Mouse (Mus musculus) macrophage (primary cell): ENCODE results near the gene Dydc1. TPM values are rescaled to one million over a fixed set of nuclear protein-coding genes. Genes with fewer than 3 reads are reported as not detected.

Source experiments
- H3K27ac ChIP-seq: fragments of 350-480 bp; formaldehyde crosslinking; 2 replicates; pipeline ENCODE4 v1.9.0; 2021
- H3K36me3 ChIP-seq: fragments of 350-480 bp; formaldehyde crosslinking; 2 replicates; pipeline ENCODE4 v1.9.0; 2021; ENCODE audit errors: inconsistent target
- H3K4me3 ChIP-seq: fragments of 350-480 bp; formaldehyde crosslinking; 2 replicates; pipeline ENCODE4 v1.9.0; 2021; ENCODE audit errors: inconsistent target
- H3K79me2 ChIP-seq: fragments of 350-480 bp; formaldehyde crosslinking; 2 replicates; pipeline ENCODE4 v1.9.0; 2021; ENCODE audit errors: inconsistent target
- WGBS: methylation state at CpG from one replicate; pipeline ENCODE4 v1.1.7; 2026; ENCODE audit warnings: inconsistent platforms; ENCODE audit not compliant: missing documents; 5-methylcytosine and 5-hydroxymethylcytosine counted together
- polyA plus RNA-seq: library from polyadenylated mRNA; stranded (reverse); fragments of 250-400 nt; gene quantifications from 3 replicates; pipeline ENCODE4 v1.2.4, GENCODE M21; 2018; ENCODE audit warnings: inconsistent platforms

Dydc1 gene
- polyA plus RNA-seq, 1 experiment from 2014 or later, result not detected

DNA sequence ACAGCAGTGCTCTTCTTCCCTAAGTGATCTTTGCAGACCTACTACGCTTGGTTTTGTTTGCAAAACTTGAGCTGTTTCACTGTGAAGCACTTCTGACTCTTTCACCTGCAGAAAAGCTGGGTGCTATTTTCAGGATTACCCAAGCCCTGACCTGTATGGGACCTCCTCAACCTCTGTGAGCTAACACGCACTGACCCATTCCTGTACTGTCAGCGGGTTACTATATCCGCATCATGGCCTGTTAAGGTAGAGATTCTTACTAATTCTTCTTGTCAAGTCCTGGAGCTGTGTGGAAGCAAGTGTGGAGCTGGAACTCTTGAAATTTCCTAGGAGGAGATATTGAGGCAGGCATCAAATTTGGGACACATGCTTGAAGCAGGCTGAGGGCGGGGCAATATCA lies 52.0 kb downstream of the Dydc1 start:
- Histone ChIP-seq H3K27ac (no peak overlapping the region), H3K4me3 (no peak overlapping the region), H3K36me3 (no peaks in the 10 kb centered on the region), H3K79me2 (no peaks in the 10 kb centered on the region)
- 86% methylated on average over 5 of the region's 5 CpGs for WGBS

DNA sequence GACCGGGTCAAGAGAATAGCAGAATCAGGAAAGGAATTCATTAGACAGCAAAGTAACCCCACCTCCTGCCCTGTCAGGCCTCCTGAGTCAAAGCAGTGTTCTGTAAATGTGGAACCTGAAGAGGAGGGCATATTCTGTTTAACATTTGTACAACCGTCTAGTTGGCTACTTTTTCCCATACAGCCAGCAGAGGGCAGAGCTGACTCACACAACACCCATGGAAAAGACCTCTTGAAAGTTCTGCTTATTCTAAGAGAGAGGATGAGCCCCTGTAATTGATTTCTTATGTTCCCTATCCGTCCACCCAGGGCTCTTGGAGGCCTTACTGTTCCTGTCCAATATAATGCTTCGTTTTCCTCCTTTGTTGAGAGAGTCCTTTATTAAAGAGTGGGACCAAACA lies 55.3 kb downstream of the Dydc1 start:
- Histone ChIP-seq H3K27ac (no peak overlapping the region), H3K36me3 (no peaks in the 10 kb centered on the region), H3K4me3 (no peak overlapping the region), H3K79me2 (no peaks in the 10 kb centered on the region)
- WGBS, result 17% methylated on average over 4 of the region's 4 CpGs

DNA sequence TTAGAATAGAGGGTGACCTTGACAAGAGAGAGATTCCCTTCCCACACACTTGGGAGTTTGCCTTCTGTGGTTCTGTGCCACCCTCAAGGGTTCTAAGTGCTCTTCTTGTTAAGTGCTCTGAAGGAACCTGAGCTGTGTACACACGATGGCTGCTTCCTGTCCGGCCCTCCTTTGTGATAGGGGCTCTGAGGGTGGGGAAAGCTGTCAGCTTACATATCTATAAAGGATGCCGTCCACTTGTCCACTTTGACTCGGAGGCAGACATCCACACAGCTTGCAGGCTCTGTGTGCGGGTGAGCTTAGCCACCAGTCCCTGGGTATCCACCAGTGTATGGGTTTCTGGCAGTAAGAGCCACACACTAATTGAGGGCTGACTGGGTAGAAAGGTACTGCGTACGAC lies 58.8 kb downstream of the Dydc1 start, which contains the start of gene Sftpa1:
Gene Sftpa1, plus strand, starts transcription at position 243 of the 400 bp plus-strand sequence.
- H3K79me2 ChIP-seq, result no peaks in the 10 kb centered on the region
- H3K36me3 ChIP-seq, result no peaks in the 10 kb centered on the region
- 80% methylated on average over 7 of the region's 7 CpGs for whole genome bisulfite sequencing
- H3K27ac ChIP-seq, result no peak within 1 kb of the TSS
- no peak within 1 kb of the TSS for H3K4me3 ChIP-seq

GRCm38 (mm10) chr14:41137006-41137405 lies 64.3 kb downstream of the Dydc1 start:
- no peak overlapping the region for H3K27ac ChIP-seq
- H3K36me3 ChIP-seq, result no peaks in the 10 kb centered on the region
- no peaks in the 10 kb centered on the region for H3K79me2 ChIP-seq
- no peak overlapping the region for H3K4me3 ChIP-seq

- WGBS, result 73% methylated on average over 1 of the region's 1 CpGs
- no peaks in the 10 kb centered on the region for H3K36me3 ChIP-seq
- H3K4me3 ChIP-seq, result no peak overlapping the region
- no peaks in the 10 kb centered on the region for H3K79me2 ChIP-seq
- H3K27ac ChIP-seq, result no peak overlapping the region
Observed at GRCm38 (mm10) chr14:41140686-41141085, 68.0 kb downstream of the Dydc1 start.

Other genes starting within 250 kb of the Dydc1 start
- 0.16 to 0.45 TPM (median 0.20 TPM) in 3 replicates for gene Sh2d4b, start 179.6 kb upstream of the Dydc1 start, polyA plus RNA-seq
- 51.5 to 93.5 TPM (median 73.8 TPM) in 3 replicates for gene Tspan14, start 106.1 kb upstream of the Dydc1 start, polyA plus RNA-seq
- 20.9 to 32.3 TPM (median 29.6 TPM) in 3 replicates for gene Fam213a, start 59.1 kb upstream of the Dydc1 start, polyA plus RNA-seq
- gene Dydc2, start 3.7 kb upstream of the Dydc1 start, polyA plus RNA-seq, result not detected in 3 replicates
- gene Mat1a, start 32.1 kb downstream of the Dydc1 start, polyA plus RNA-seq, result not detected in 3 replicates
- not detected in 3 replicates for gene Sftpa1, start 58.9 kb downstream of the Dydc1 start, polyA plus RNA-seq
- not detected in 3 replicates for gene Mbl1, start 78.5 kb downstream of the Dydc1 start, polyA plus RNA-seq
- not detected in 3 replicates for gene Sftpd, start 112.2 kb downstream of the Dydc1 start, polyA plus RNA-seq
- not detected in 3 replicates for gene Gm2832, start 205.9 kb downstream of the Dydc1 start, polyA plus RNA-seq